8 mouse cellular contexts compared by ENCODE assay signal in genomic region chr17:56078880-56079795, GRCm38 (mm10). TPM values are rescaled to one million over a fixed set of nuclear protein-coding genes. Genes with fewer than 3 reads are reported as not detected.
DNase-seq lines count a peak whose midpoint lies in the region; ATAC-seq and TF ChIP-seq lines count a peak whose summit lies in the region.

Hdgfl2 (plus strand) TSS chr17:56079634.

- peak; percentile 100 for DNase-seq in gastrocnemius, adult 8-10 months (ENCODE audit: low spot score in 2 of 2)
- DNase-seq in hindlimb bud, embryonic 11.5 days (ENCODE audit: extremely low spot score, low read depth, low spot score), result peak; percentile 98
- peak; percentile 96 to 100 for DNase-seq in left cerebral cortex, adult 8-10 months (ENCODE audit: low spot score in 2 of 2)
- peak; percentile 100 for DNase-seq in right cerebral cortex, postnatal 10 days (ENCODE audit: low spot score in 2 of 2)
- DNase-seq in urinary bladder, postnatal 25 days (ENCODE audit: low spot score), result peak; percentile 96

- TF ChIP-seq POLR2A in cortical plate, adult 2 months (IDR thresholded peaks at IDR 0.05; ENCODE audit: extremely low read depth, insufficient read depth, low read length), result peak; percentile 79

- no peak within 1 kb of the TSS for H3K27ac ChIP-seq in cortical plate, adult 2 months (ENCODE audit: insufficient read depth, low read length)

- H3K36me3 ChIP-seq in megakaryocyte, embryonic 14.5 days (replicated peaks; ENCODE audit: low read length), result peaks cover 29% of the 10 kb centered on the region

- H3K27me3 ChIP-seq in megakaryocyte, embryonic 14.5 days (replicated peaks), result no peaks in the 10 kb centered on the region

- H3K4me3 ChIP-seq in cortical plate, adult 2 months (ENCODE audit: insufficient read depth, low read length), result peak within 1 kb of the TSS; percentile 97
- H3K4me3 ChIP-seq in megakaryocyte, embryonic 14.5 days (replicated peaks), result peak within 1 kb of the TSS; percentile 93

- peaks cover 3% of the 10 kb centered on the region for H3K4me1 ChIP-seq in cortical plate, adult 2 months (ENCODE audit: control insufficient read depth, insufficient read depth, low read length)
- peaks cover 60% of the 10 kb centered on the region for H3K4me1 ChIP-seq in megakaryocyte, embryonic 14.5 days

- peak; percentile 76 for ATAC-seq in activated CD4-positive, CD25-positive, alpha-beta regulatory T cell, adult 4 months

- H3K9me3 ChIP-seq in megakaryocyte, embryonic 14.5 days, result no peaks in the 10 kb centered on the region

- TF ChIP-seq CTCF in cortical plate, adult 2 months (IDR thresholded peaks at IDR 0.05; ENCODE audit: extremely low read depth, insufficient read depth, low read length), result no peak

RNA-seq across cellular contexts. Expression of gene Hdgfl2, which starts in this region (rescaled TPM):
- 10 to 100 TPM; 35.7 to 44.6 TPM for polyA plus RNA-seq in activated CD4-positive, CD25-positive, alpha-beta regulatory T cell, adult 4 months (2017; shearing (Covaris generic))
- 126 and 148 TPM in 2 replicates for polyA plus RNA-seq in cortical plate, adult 2 months (2012; rRNA removed)
- 10 to 100 TPM; 23.6 to 26.7 (median 26.0) TPM for total RNA-seq in gastrocnemius, adult 8-10 months (2022)
- total RNA-seq in left cerebral cortex, adult 8-10 months (2022), result 100 to 1,000 TPM in 3 of 4 experiments, 10 to 100 TPM in 1; 95.3 to 115 (median 104) TPM
- polyA plus RNA-seq in megakaryocyte, embryonic 14.5 days (2012; ENCODE audit: insufficient read depth, low replicate concordance), result 93.5 and 279 TPM in 2 replicates
